Mouse (Mus musculus): Measurements from ENCODE around the gene Kcnmb1. TPM values are rescaled to one million over a fixed set of nuclear protein-coding genes. Genes with fewer than 3 reads are reported as not detected.

Kcnmb1 gene
- polyA plus RNA-seq, 1 experiment, result 35.2 TPM

GRCm38 (mm10) chr11:34000416-34000815 is 37.6 kb downstream of the Kcnmb1 start:
- peak; percentile 3 for DNase-seq (ENCODE audit: low spot score)

DNA sequence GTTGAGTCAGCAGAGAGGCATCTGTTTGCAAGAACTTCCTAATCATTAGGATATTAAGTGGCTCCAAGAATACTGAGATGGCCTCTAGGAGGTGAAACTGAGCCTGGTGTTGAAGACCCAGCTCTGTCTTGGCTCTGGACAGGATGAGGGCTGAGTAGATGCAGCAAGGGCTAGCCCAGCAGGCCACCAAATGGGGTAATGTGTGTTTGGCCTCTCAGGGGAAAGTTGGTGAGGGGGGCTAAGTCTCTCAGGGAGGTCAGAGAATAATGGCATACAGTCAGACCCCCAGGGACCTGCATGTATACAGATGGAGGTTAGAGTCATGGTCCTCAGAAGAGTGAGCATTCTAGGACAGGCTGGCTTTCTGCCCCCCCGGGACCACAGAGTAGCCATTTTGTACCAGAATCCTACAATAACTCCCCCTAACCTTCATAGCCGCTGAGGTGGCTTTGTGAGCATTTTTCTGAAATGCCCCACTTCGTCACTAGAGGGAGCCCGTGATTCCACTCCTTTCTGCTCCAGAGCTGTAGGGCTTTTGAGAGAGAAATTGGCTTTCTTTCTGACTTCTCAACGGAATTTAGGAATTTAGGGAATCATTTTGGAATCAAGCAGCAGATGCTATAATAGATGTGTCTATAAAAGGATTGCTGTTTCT is 39.3 kb downstream of the Kcnmb1 start:
- peak; percentile 19 for DNase-seq (ENCODE audit: low spot score)

GRCm38 (mm10) chr11:34002593-34002965 is 39.8 kb downstream of the Kcnmb1 start:
- DNase-seq (ENCODE audit: low spot score), result peak; percentile 5

DNA sequence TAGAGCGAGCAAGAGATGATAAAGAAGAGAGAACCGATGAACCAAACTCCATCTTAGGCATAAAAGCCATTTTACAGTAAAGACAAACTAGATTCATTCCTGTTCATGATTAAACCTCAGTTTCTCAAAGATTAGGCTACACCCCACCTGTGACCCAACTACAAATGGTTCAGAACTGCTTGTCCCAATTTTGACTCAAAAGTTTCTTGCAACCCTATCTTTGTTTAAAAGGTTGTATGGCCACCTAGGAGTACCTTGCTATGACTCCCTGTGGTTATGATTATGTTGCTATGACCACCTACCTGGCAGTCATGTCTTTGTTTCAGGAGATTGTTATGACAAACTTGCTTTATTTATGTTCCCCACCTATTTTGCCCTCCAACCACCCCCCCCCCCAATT is 44.8 kb downstream of the Kcnmb1 start:
- DNase-seq (ENCODE audit: low spot score), result no peak

- DNase-seq (ENCODE audit: low spot score), result no peak
Measured at GRCm38 (mm10) chr11:34008214-34008613, 45.4 kb downstream of the Kcnmb1 start.

DNA sequence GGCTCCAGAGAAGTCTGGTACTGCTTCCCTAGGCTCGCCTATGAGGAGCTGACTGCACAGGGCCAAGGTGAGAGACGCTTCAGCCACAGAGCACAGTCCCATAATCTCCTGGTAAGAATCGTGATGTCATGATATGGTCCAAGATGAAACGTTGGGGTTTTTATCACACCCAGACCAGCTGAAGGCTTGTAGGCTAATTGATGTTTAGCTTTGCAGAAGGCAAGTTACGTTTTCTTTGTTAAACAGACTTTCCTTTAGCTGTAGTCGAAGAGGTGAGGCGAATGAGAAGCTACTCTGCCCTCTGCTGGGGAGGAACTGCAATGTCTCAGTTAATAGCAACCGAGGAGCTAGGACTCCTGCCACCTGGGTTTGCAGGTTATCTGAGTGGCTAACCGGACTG is 45.9 kb downstream of the Kcnmb1 start:
- DNase-seq (ENCODE audit: low spot score), result no peak

DNA sequence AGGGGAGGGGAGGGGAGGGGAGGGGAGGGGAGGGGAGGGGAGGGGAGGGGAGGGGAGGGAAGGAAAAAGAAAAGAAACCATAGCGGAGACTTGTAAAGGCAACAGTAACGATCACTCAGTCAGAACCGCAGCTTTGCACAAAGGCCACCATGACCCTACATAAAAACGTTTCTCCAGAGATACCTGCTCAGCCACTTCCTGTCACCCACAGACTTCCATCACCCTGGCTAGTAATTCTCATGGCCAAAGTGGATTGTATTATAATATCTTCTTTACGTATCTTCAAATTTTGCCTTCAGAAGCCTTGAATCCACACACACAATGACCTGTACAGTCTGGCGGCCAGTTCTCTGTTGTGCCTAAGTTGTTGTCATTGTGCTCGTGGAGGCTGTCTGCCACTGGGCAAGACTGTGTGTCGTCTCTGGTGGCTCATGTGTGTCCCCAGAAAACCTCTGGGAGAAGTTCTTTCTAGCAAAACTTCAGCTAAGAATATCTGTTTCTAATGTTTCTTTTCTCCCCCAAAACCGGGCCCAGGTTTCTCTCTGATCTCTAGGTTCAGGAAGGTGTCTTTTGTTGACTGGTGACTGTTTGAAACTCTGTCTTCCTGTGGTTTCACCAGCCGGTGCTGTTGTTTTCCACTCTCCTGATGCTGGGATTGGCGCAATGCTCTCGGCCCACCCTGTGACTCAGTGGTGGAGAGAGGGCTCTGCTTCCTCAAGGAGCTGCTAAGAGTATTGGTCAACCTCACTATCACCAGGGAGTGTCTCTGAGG is 46.7 kb downstream of the Kcnmb1 start:
- DNase-seq (ENCODE audit: low spot score), result no peak

DNA sequence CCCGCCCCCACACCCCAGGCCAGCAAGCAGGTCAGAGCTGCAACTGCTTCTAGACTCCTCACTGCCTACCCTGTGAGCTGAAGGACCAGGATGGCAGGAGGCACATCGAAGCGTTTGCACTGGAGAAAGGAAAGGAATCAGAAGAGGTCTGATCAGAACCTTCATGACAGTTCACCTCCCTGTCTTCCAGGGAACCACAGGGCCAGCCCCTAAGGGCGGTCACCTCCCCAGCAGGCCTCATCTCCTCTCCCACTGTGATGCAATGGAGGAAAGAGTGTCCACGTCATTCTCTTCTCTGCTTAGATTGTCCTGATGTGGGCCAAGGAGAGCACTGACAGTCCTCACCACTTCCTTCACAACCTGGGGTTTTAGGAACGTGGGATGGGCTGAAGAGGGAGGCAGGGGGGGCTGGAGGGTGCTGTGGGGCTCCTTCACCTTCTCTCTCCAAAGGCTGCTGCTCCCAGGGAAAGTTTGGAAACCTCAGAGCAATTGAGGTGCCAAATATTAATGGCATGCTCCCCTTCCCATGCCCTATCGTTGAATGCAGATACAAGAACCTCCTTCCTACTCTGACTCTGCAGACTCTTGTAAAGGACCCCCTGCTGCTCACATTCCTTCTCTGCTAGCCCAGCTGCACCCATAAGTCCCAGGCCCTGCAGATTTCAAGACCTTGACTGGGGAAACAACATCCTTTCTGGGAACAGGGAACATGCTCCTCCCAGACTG is 47.5 kb downstream of the Kcnmb1 start:
- no peak for DNase-seq (ENCODE audit: low spot score)

- no peak for DNase-seq (ENCODE audit: low spot score)
Measured at GRCm38 (mm10) chr11:34010859-34011172, 48.0 kb downstream of the Kcnmb1 start.

GRCm38 (mm10) chr11:34012007-34012652 is 49.3 kb downstream of the Kcnmb1 start:
- DNase-seq (ENCODE audit: low spot score), result no peak

Other genes with a start within 250 kb of the Kcnmb1 start
- 0.76 and 1.2 TPM in 2 replicates for gene Kcnip1, start 30.1 kb downstream of the Kcnmb1 start, polyA plus RNA-seq (2012; rRNA removed)
- 4.0 and 5.0 TPM in 2 replicates for gene Lcp2, start 83.9 kb downstream of the Kcnmb1 start, polyA plus RNA-seq (2012; rRNA removed)
- not detected in 2 replicates for gene 4930469K13Rik, start 135.5 kb downstream of the Kcnmb1 start, polyA plus RNA-seq (2012; rRNA removed)
- gene Foxi1, start 245.1 kb downstream of the Kcnmb1 start, polyA plus RNA-seq (2012; rRNA removed), result not detected in 2 replicates

Measured in urinary bladder, adult 2 months (tissue).